Mouse (Mus musculus): ENCODE results near the gene Pwwp2a.

The Pwwp2a gene

DNA sequence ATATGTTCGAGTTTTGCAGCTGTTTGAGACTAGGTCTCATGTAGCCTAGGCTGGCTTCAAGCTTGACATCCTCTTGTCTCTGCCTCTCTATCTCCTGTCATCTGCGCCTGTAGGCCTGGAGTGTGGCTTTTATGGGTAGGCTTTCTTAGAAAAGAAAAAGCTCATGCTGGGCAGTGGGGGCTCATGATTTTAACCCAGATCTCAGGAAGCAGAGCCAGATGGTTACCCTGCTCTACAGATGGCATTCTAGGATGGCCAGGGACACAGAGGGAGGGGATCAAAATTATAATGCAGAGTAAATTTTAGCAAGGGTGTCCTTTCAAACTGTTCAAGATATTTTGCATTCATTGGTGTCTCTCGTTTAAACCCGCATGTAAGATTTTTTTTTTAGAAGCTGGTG lies 30.4 kb downstream of the Pwwp2a start:
- no peak for DNase-seq (ENCODE audit: low read depth in 1 of 2, low spot score in 2 of 2)

DNA sequence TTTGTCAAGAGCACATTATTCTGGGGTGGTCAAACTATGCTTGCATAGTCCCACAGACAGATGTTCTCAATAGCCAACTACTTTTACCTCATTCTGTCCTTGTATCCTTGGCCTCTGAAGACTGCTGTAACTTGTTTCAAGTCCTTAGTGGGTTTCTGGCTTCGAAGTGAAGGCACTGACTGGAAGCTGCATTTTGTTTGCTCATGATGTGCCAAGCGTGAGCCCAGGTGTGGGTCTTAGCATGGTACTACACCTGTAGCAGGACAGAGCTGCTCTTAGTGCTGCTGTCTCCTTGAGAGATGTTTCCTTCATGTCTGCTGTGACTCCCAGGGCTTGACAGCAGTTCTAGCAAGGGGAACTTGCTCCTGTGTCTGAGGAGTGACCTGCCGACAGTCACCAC lies 41.6 kb downstream of the Pwwp2a start:
- DNase-seq (ENCODE audit: low read depth in 1 of 2, low spot score in 2 of 2), result no peak

DNA sequence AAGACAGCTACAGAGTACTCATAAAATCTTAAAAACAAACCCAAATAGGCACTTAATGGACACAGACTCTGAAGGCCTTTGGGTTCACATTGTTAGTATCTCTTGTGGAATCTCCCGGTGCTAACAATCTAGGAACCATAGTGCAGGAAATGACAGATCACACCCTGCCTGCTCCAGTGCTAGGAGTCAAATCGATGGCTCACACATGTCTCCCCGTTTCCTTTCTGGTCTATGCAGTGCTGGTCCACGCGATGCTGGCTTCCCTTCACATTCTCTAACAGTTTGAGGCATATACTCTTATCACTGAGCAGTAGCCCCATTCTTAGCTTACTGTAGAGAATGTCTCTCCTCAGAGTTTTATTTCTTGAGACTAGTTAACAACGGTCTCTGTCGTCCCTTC lies 46.0 kb downstream of the Pwwp2a start:
- DNase-seq (ENCODE audit: low read depth in 1 of 2, low spot score in 2 of 2), result no peak

DNA sequence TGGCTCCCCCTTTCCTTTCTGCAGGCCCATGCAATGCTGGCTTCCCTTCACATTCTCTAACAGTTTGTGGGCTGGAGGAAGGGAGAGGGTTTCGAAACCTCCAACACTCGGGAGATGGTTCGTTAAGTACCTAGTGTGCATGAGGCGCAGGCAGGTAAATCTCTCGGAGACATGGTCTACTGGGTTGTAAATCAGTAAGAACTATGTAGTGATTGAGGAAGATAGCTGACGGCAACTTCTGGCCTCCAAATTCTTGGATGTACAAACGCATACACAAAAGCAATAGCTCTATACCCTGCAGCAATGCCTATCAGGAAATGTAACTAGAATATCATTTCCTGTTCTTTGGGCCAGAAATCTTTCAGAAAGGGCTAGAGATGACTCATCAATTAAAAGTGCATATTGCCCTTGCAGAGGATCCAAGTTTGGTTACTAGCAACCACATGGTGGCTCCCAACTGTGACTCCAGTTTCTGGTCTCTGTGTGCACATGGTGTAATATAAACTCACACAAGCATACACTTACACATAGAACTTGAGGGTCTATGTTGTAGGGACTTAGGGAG lies 47.0 kb downstream of the Pwwp2a start:
- no peak for DNase-seq (ENCODE audit: low read depth in 1 of 2, low spot score in 2 of 2)

DNA sequence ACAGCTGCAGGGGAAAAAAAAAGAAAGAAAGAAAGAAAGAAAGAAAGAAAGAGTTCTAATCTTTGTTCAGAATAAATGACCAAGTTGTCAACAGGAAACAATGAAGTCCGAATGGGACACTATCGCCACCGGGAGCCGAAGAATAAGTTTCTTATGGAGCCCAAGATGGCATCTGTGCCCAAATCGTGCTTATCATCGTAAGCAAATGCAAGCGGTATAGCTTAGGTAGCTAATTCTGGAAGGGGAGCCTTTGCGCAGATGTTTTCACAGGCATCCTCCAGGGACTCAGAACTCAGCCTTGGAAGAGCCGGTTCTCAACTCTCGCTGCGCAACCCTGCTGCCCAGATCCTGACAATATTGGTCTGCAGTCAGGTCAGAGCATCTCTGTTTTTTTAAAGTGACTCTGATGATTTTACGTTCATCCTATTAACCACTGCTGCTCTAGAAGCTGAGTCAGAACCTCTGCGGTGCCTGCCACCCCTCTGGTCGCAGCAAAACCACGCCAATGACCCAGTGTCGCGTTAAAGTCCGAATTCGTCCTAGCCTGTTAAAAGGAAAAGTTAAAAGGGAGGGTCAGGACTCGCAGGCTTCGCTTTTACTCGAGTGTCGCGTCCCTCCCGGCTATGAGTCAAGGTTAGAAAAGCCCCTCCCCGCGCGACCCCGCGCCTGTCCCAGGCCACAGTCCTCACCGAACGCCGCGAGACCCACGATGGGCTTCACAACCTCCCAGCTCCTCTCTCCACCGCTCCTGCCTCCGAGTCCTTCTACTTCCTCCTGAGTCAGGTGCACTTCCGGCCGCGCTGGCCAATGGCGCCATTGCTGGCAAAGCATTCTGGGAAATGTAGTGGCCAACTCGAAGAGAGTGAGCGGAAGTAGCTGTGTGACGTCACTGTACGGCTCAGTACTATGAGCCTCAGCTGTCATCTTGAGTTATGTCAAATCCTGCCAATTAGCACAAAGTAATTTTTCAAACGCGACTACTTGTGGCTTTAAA lies 65.7 kb downstream of the Pwwp2a start, which contains the start of gene Ttc1:
Gene Ttc1, minus strand, starts transcription at position 776 of the 994 bp plus-strand sequence.
- peak; percentile 84 to 92 for DNase-seq (ENCODE audit: low read depth in 1 of 2, low spot score in 2 of 2)

DNA sequence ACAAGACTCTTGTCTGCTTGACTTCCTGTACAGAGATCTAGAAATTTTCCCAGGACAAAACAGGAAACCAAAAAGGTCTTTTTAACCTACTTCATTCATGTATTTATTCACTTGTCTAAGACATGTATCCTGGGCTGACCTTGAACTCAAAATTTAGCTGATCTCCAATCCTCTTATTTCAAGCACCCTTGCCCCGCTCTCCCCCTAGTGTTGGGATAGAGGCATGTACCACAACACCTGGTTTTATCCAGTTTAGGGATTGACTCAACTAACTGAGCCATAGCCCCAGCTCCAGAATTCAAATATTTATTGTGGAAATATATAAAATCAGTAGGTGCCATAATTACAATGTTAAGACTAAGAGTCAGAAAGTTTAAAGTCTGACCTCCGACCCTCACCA lies 69.7 kb downstream of the Pwwp2a start:
- DNase-seq (ENCODE audit: low read depth in 1 of 2, low spot score in 2 of 2), result no peak

DNA sequence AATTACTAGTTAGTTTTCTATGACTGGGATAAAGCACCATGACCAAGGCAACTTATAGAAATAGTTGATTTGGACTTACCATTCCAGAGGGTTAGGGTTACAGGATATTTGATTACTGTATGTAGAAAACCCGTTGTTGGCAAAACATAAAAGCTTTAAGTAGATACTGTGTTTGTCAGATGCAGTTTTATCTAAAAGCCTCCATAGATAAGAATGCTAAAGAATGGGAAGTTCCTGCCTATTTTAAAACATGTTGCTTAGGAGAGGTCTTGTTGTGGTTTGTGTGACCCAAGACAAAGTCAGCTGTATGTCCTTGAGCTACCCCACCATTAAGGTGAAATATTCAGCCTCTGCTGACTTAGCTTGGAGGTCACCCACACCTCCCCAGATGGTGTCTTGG lies 72.8 kb downstream of the Pwwp2a start:
- no peak for DNase-seq (ENCODE audit: low read depth in 1 of 2, low spot score in 2 of 2)

DNA sequence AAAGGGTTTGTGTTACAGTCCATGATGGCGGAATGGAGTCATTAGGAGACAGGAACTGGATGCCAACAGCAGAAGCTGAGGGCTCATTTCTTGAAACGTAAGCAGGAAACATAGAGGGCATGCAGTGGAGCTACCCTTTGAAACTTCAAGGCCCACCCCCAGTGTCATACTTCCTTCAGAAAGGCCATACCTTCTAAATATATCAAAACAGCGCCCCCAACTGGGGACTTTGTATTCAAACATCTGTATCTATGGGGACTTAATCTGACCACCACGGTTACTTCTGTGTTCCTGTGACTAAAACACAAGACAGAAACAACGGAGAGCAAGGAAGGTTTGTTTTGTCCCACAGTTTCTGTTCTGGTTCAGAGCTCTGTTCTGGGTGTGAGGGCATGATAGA lies 73.6 kb downstream of the Pwwp2a start:
- no peak for DNase-seq (ENCODE audit: low read depth in 1 of 2, low spot score in 2 of 2)

DNA sequence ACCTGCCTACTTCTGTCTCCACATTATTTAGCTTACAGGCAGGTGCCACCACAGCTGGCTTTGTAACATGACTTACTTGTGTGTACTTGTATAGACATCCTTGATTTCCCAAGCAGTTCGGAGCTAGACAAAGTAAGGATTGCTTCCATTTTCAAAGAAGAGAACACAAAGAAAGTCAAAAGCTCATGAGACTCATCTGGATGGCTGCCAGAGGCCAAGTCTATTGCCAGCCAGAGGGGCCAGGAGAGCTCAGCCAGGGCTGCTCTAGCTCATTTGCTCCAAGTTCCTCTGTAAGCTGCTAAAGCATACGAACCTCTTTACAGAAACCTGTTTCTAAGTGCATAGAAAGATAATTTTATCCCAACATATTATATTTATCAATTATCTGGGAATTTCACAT lies 76.6 kb downstream of the Pwwp2a start:
- DNase-seq (ENCODE audit: low read depth in 1 of 2, low spot score in 2 of 2), result no peak

DNA sequence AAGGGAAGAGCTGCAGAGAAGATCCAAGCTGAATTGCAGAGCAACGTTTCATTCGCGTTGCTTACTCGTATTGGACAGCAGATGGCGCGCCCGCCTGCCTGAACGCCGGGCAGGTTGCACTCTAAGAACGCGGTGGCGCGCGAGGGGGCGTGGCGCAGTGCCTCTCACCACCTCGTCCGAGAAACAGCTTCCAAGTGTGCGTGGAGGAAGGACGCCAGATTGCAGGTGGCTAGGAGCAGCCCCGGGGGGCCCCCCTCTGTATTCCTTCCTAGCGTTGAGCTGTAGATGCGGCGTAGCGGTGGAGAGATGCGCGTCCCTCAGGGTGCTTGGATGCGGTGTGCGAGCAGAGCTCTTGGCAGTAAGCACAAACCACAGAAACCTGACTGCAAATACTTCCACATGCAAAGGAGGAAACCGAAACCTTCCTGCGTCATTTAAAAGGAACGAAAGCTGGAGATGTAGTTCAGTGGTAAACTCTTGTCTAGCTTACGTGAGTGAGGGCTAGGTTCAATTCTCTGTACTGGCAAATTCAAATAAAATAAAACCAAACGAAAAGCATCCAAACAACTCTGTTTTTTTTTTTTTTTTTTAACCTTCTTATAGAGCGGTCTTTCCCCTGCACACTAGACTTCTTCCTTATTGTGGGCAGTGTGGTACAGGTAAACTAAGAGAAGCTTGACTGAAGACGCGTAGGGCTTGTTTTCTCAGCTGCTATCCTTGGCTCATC lies 85.3 kb downstream of the Pwwp2a start:
- peak in 1 of 2 experiments; percentile 35 for DNase-seq (ENCODE audit: low read depth in 1 of 2, low spot score in 2 of 2)

DNA sequence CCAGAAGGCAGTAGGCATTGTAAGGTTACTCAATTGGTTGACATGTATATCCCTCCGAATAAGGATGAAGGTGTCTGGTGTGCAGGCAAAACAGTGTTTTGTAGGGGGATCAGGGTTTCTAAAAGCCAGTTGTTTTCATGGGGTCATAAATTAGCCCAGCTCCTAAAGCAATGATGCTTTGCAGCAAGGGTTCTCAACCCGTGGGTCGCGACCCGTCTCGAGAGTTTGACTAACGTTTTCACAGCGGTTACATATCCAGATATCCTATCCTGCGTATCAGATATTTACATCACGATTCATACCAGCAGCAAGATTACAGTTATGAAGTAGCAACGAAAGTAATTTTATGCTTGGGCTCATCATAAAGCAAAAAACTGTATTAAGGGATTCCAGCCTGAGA lies 86.0 kb downstream of the Pwwp2a start:
- DNase-seq (ENCODE audit: low read depth in 1 of 2, low spot score in 2 of 2), result no peak

DNA sequence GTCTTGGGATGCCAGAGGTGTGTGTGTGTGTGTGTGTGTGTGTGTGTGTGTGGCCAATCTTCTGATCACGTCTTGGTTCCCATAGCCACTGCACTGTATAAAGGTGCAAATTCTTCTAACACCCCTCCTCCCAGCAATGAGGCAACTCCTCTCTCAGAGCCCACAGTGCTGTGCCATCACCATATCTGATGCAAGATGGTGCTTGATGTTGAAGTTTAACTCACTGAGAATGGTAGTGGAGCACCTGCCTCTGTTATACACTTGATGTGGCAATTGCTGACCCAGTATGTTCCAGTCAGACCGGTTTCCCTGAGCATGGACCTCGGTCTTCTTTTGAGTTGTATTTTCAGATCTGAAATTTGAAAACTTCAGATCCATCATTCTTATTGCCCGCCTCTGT lies 88.3 kb downstream of the Pwwp2a start:
- DNase-seq (ENCODE audit: low read depth in 1 of 2, low spot score in 2 of 2), result no peak
